Mouse (Mus musculus): Measurements from ENCODE around the gene Plcl2.
"Not testable (repeated sequence)": the region's sequence is repeated elsewhere in the genome, so short reads cannot be mapped to it uniquely, and the experiment has no call there.

The Plcl2 gene

GRCm38 (mm10) chr17:50674580-50674979 is 165.4 kb downstream of the Plcl2 start:
- no peak for DNase-seq (ENCODE audit: low spot score)

- DNase-seq (ENCODE audit: low spot score): no peak
These were observed 166.0 kb downstream of the Plcl2 start for GRCm38 (mm10) chr17:50675231-50675630.

DNA sequence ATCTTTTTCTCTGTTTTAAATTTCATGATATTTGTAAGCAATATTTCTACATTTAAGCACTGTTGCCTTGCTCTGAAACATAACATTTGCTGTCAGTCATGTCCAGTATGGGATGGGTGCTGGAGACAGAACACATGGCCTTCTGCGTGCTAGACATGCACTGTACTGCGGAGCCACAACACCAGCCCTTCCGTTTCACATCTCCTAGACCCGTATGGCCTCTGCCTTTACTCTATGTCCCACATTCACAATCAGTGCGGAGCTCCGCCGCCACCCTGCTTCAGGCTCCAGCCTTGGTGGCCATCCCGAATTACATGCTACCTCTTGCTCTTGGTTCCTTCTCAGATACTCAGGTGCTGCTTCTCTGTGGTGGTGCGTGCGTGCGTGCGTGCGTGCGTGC is 168.1 kb downstream of the Plcl2 start:
- DNase-seq (ENCODE audit: low spot score): no peak

- DNase-seq (ENCODE audit: low spot score): peak; percentile 36
These were observed 168.9 kb downstream of the Plcl2 start for GRCm38 (mm10) chr17:50677978-50678712.

GRCm38 (mm10) chr17:50678748-50679147 is 169.5 kb downstream of the Plcl2 start:
- peak; percentile 24 for DNase-seq (ENCODE audit: low spot score)

- DNase-seq (ENCODE audit: low spot score): peak; percentile 47
These were observed 170.7 kb downstream of the Plcl2 start for GRCm38 (mm10) chr17:50679613-50680534.

- peak; percentile 92 for DNase-seq (ENCODE audit: low spot score)
These were observed 173.5 kb downstream of the Plcl2 start for GRCm38 (mm10) chr17:50682696-50683095.

- no peak for DNase-seq (ENCODE audit: low spot score)
These were observed 175.9 kb downstream of the Plcl2 start for GRCm38 (mm10) chr17:50684960-50685645.

- no peak for DNase-seq (ENCODE audit: low spot score)
These were observed 178.5 kb downstream of the Plcl2 start for GRCm38 (mm10) chr17:50687670-50688069.

DNA sequence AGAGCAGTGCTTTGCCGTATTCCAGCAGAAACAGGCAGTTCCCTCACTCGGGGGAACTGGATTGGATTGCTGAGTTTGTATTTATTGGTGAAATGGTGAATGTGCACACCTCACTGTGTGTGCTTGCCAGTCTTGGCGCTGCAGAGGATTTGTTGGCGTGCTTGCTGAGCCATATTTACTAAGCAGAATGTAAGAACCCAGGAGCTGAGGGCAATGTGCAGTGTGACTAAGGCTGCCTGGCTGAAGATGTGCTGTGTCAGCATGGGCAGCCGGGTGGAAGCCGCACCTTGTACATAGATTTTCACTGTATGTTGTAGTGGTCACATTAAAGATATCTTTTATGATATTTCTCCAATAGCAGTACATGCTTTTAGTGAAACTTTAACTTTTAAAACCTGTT is 178.9 kb downstream of the Plcl2 start:
- DNase-seq (ENCODE audit: low spot score): no peak

DNA sequence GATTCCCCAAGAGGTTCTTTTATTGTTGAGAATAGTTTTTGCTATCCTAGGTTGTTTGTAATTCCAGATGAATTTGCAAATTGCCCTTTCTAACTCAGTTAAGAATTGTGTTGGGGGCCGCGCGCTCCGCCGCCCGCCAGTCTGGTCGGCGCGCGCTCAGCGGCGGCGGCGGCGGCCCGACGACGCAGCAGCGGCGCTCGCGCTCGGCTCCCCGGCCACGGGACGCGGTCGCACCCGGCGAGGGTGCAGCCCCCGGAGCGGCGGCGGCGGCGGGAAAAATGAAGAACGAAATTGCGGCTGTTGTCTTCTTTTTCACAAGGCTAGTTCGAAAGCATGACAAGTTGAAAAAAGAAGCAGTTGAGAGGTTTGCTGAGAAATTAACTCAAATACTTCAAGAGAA is 189.2 kb downstream of the Plcl2 start:
- not testable (repeated sequence) for DNase-seq (ENCODE audit: low spot score)

GRCm38 (mm10) chr17:50710497-50711222 is 201.5 kb downstream of the Plcl2 start:
- DNase-seq (ENCODE audit: low spot score): no peak

GRCm38 (mm10) chr17:50717586-50717985 is 208.4 kb downstream of the Plcl2 start:
- DNase-seq (ENCODE audit: low spot score): no peak

DNA sequence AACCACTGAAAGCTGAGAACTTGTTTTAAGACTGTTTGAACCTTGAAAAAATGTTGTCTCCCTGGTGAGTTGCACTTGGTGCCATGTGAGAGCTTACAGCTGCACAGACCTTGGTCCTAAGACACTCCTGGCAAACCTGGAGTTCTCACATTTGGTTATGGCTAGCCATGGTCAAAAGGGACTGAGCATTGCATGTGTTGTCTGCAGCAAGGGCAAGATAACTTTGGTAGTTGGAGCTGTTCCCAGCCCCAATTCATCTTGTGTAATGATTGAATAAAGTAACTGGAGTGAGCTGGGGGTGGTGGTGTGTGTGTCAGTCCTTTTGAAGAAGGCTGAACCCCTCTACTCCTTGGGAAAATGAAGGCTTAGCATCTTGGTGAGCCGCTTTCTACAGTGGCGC is 215.2 kb downstream of the Plcl2 start:
- DNase-seq (ENCODE audit: low spot score): peak; percentile 48

DNA sequence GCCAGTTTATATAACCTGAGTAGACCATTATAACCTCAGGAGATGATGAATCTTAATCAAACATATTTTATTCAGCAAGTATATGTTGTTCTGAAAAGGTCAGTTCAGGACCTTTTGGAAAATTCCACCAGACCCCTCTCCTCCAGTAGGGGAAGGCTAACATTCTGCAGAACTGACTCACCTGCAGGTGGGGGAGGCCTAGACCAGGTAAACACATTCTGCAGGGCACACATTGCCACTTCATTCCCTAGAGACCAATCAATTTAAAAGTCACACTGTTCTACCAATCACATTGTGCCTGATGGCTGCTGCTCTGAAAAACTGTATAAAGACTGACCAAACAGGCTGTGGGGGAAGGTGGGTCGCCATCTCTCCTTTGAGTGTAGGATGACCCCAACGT is 217.1 kb downstream of the Plcl2 start:
- no peak for DNase-seq (ENCODE audit: low spot score)

GRCm38 (mm10) chr17:50729031-50729430 is 219.8 kb downstream of the Plcl2 start:
- no peak for DNase-seq (ENCODE audit: low spot score)

DNA sequence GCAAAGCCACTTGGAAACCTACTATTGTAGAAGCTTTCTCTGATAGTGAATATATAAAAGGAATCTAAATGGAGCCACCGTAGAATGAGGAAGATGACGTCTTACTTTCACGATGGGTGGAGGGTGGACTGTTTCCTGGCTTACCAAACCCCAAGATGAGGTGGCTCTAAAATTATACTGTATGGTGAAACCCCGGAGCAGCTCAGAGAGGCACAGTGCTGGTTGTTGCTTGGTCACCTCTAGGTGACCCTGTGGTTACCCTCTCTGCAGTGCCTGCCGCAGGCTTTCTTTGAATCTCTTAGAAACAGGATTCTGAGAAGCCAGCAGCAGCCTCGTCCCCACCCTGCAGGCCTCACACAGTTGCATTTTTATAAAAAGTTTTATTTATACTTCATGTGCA is 220.4 kb downstream of the Plcl2 start:
- no peak for DNase-seq (ENCODE audit: low spot score)

- DNase-seq (ENCODE audit: low spot score): no peak
These were observed 221.7 kb downstream of the Plcl2 start for GRCm38 (mm10) chr17:50730896-50731295.

- no peak for DNase-seq (ENCODE audit: low spot score)
These were observed 222.7 kb downstream of the Plcl2 start for GRCm38 (mm10) chr17:50731876-50732275.

DNA sequence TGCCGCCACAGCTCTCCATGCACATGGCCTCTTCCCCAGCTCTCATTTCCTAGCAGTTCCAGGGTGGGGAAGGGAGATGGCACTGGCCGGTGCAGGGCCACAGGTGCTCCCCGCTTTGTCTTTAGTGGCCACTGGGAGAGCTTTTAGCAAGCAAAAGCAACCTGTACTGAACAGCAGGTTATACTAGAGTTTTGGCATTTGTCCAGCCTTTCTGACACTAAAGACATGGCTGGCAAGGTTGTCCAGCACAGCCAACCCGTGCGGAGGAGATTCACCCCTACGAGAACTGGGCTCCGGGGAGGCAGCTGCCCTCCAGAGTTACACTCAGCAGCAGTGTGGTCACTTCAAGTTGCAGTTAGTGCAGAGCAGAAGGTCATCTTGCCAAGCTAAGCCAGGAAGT is 224.2 kb downstream of the Plcl2 start:
- DNase-seq (ENCODE audit: low spot score): no peak

GRCm38 (mm10) chr17:50734781-50735180 is 225.6 kb downstream of the Plcl2 start:
- DNase-seq (ENCODE audit: low spot score): no peak
